Mouse (Mus musculus): ENCODE results near the gene Zfp853. TPM values are rescaled to one million over a fixed set of nuclear protein-coding genes. Genes with fewer than 3 reads are reported as not detected.

Gene Zfp853
- polyA plus RNA-seq, 1 experiment from 2014 or later, result not detected

DNA sequence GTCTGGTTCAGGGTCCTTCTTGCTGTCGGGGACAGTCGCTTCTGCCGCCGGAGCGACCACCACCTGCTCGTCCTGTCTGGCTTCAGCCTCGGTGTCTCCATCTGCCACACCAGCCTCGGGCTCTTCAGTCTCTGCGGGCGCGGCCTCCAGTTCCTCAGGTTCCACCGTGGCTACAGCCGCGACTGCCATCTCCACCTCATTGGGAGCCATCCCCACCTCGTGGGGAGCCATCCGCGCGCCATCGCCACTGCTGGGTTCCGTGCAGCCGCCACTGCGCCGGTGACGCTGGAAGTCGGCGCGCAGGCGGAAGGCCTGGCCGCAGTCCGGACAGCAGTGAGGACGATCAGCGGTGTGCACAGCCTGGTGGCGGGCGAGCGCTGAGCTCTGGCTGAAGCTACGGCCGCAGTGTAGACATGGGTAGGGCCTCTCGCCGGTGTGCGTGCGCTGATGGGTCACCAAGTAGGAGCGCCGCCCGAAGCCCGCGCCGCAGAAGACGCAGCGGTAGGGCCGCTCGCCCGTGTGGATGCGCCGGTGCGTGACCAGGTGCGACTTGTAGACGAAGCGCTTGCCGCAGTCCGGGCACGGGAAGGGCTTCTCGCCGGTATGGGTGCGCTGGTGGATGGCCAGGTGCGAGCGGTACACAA lies 38.8 kb downstream of the Zfp853 start:
- no peak for ATAC-seq (replicated peaks; ENCODE audit: low FRiP score)
- no peak overlapping the region for H3K27ac ChIP-seq (ENCODE audit: low read depth, low read length)
- no peaks in the 10 kb centered on the region for H3K36me3 ChIP-seq (ENCODE audit: control insufficient read depth, insufficient read depth, low read length)
- H3K9ac ChIP-seq (ENCODE audit: low read depth, low read length), result no peak overlapping the region
- peaks cover 5% of the 10 kb centered on the region for H3K4me1 ChIP-seq (replicated peaks; ENCODE audit: control insufficient read depth, insufficient read depth, low read length)
- 5% methylated on average over 66 of the region's 66 CpGs for WGBS
- peak overlapping the region; percentile 27; the same call in 1 of the 2 replicates for H3K4me2 ChIP-seq
- H3K27me3 ChIP-seq (replicated peaks; ENCODE audit: control insufficient read depth, insufficient read depth, low read length), result peaks cover 78% of the 10 kb centered on the region
- no peaks in the 10 kb centered on the region for H3K9me3 ChIP-seq (ENCODE audit: control insufficient read depth, low read length)
- H3K4me3 ChIP-seq (ENCODE audit: low read depth, low read length), result peak overlapping the region; percentile 41; the same call in 1 of the 2 replicates
- DNase-seq (ENCODE audit: low spot score), result peak; percentile 52

DNA sequence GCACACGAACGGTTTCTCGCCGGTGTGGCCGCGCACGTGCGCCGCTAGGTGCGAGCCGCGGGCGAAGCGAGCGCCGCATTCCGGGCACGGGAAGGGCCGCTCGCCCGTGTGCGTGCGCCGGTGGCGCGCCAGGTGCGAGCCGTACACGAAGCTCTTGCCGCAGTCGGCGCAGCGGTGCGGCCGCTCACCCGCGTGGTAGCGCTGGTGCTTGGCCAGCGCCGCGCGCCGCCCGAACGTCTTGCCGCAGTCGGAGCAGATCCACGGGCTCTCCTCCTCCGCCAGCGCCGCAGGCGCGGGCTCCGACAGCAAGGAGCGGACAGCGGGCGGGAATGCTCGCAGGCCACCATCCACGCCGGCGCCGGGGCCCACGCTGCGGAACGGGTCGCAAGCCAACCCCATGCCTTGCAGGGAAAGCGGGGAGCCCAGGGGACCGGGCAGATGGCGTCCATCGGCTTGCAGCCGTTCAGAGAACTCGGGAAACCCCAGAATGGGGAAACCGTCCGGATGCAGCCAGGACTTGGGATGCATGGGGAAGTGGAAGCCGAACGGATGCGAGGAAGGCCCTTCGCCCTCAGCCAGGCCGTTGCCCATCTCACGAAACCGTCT lies 39.4 kb downstream of the Zfp853 start:
- 0 out of 2 replicates have a peak, but pooled peaks have one; percentile 22 for ATAC-seq (replicated peaks; ENCODE audit: low FRiP score)
- peak overlapping the region; percentile 63 for H3K4me2 ChIP-seq
- no peak overlapping the region for H3K9ac ChIP-seq (ENCODE audit: low read depth, low read length)
- H3K27ac ChIP-seq (ENCODE audit: low read depth, low read length), result no peak overlapping the region
- WGBS, result 5% methylated on average over 81 of the region's 81 CpGs
- H3K36me3 ChIP-seq (ENCODE audit: control insufficient read depth, insufficient read depth, low read length), result no peaks in the 10 kb centered on the region
- no peaks in the 10 kb centered on the region for H3K9me3 ChIP-seq (ENCODE audit: control insufficient read depth, low read length)
- peaks cover 78% of the 10 kb centered on the region for H3K27me3 ChIP-seq (replicated peaks; ENCODE audit: control insufficient read depth, insufficient read depth, low read length)
- no peak for DNase-seq (ENCODE audit: low spot score)
- peak overlapping the region; percentile 41 for H3K4me3 ChIP-seq (ENCODE audit: low read depth, low read length)
- peaks cover 5% of the 10 kb centered on the region for H3K4me1 ChIP-seq (replicated peaks; ENCODE audit: control insufficient read depth, insufficient read depth, low read length)

DNA sequence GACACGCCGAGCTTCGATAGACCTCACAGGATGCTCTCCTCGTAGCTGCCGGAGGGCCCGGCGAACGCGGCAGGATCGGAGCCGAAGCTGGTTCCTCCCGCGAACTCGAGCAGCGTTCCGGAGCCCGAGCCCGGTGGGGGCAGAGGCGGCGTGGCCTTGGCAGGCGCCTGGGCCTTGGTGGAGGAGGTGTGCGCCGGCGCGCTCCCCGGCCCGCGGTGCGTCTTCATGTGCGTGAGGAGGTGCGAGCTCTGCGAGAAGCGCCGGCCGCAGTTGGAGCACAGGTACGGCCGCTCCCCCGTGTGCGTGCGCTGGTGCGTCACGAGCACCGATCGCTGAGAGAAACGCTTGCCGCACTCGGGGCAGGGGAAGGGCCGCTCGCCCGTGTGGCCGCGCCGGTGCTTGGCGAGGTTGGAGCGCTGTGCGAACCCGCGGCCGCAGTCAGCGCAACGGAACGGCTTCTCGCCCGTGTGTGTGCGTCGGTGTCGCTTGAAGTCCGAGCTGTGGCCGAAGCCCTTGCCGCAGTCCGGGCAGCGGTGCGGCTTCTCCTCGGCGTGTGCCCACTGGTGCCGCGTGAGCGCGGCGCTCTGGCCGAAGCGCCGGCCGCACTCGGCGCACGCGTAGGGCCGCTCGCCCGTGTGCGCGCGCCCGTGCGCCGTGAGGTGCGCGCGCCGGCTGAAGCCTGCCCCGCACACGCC lies 40.1 kb downstream of the Zfp853 start:
- Histone ChIP-seq H3K9me3 (ENCODE audit: control insufficient read depth, low read length) (no peaks in the 10 kb centered on the region), H3K36me3 (ENCODE audit: control insufficient read depth, insufficient read depth, low read length) (no peaks in the 10 kb centered on the region), H3K4me2 (peak overlapping the region; percentile 63), H3K27ac (ENCODE audit: low read depth, low read length) (no peak overlapping the region), H3K4me1 (replicated peaks; ENCODE audit: control insufficient read depth, insufficient read depth, low read length) (peaks cover 5% of the 10 kb centered on the region), H3K9ac (ENCODE audit: low read depth, low read length) (no peak overlapping the region), H3K4me3 (ENCODE audit: low read depth, low read length) (peak overlapping the region; percentile 41), H3K27me3 (replicated peaks; ENCODE audit: control insufficient read depth, insufficient read depth, low read length) (peaks cover 75% of the 10 kb centered on the region)
- peak; percentile 56 for DNase-seq (ENCODE audit: low spot score)
- 3% methylated on average over 103 of the region's 103 CpGs for WGBS
- no peak for ATAC-seq (replicated peaks; ENCODE audit: low FRiP score)

DNA sequence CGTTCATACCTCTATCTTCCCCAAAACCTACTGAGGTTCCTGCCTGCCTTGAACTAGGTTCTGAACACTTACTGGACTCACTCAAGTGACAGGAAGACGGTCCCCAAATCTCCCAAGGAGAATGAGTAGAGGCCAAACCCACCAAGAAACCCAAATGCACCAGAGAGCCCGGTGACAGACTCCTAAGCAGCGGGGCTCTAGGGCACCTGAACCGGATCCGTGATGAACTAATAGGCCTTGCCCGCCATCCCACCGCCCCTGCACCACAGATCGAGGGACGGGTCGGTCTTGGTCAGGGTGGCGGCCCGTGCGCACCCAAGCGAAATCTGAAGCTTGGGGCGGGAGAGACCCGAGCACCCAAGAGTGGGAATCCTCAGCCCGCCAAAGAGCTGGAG lies 40.6 kb downstream of the Zfp853 start:
- DNase-seq (ENCODE audit: low spot score) (no peak), ATAC-seq (replicated peaks; ENCODE audit: low FRiP score) (no peak)
- H3K27me3 ChIP-seq (replicated peaks; ENCODE audit: control insufficient read depth, insufficient read depth, low read length), result peaks cover 69% of the 10 kb centered on the region
- H3K9ac ChIP-seq (ENCODE audit: low read depth, low read length), result no peak overlapping the region
- no peaks in the 10 kb centered on the region for H3K9me3 ChIP-seq (ENCODE audit: control insufficient read depth, low read length)
- H3K4me3 ChIP-seq (ENCODE audit: low read depth, low read length), result no peak overlapping the region
- no peaks in the 10 kb centered on the region for H3K36me3 ChIP-seq (ENCODE audit: control insufficient read depth, insufficient read depth, low read length)
- H3K4me2 ChIP-seq, result no peak overlapping the region; the same call in 1 of the 2 replicates
- no peak overlapping the region for H3K27ac ChIP-seq (ENCODE audit: low read depth, low read length)
- H3K4me1 ChIP-seq (replicated peaks; ENCODE audit: control insufficient read depth, insufficient read depth, low read length), result peaks cover 5% of the 10 kb centered on the region
- WGBS, result 9% methylated on average over 18 of the region's 18 CpGs

DNA sequence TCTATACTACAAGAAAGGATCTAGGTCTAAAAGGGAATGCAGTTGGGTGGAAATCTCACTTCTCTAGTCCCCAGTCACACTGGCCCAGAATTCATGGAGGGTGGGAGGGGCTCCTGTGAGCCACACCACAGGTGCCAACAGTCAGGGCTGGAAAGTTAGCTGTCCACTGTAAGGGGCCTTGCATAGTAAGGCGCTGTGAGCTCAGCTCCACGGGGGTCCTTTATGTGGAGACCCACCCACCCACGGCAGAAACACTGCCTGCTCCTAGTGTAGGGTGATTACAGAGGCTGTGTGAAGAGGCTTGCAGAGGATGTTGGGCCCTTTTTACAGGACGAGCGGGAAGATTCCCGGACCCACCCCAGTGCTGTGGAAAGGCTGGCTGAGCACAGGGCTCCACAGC lies 41.4 kb downstream of the Zfp853 start:
- no peaks in the 10 kb centered on the region for H3K9me3 ChIP-seq (ENCODE audit: control insufficient read depth, low read length)
- ATAC-seq (replicated peaks; ENCODE audit: low FRiP score) (no peak), DNase-seq (ENCODE audit: low spot score) (no peak)
- H3K4me1 ChIP-seq (replicated peaks; ENCODE audit: control insufficient read depth, insufficient read depth, low read length), result peaks cover 5% of the 10 kb centered on the region
- H3K4me2 ChIP-seq, result no peak overlapping the region
- no peak overlapping the region for H3K4me3 ChIP-seq (ENCODE audit: low read depth, low read length)
- H3K27me3 ChIP-seq (replicated peaks; ENCODE audit: control insufficient read depth, insufficient read depth, low read length), result peaks cover 62% of the 10 kb centered on the region
- no peak overlapping the region for H3K9ac ChIP-seq (ENCODE audit: low read depth, low read length)
- no peaks in the 10 kb centered on the region for H3K36me3 ChIP-seq (ENCODE audit: control insufficient read depth, insufficient read depth, low read length)
- H3K27ac ChIP-seq (ENCODE audit: low read depth, low read length), result no peak overlapping the region
- 42% methylated on average over 6 of the region's 6 CpGs for WGBS

DNA sequence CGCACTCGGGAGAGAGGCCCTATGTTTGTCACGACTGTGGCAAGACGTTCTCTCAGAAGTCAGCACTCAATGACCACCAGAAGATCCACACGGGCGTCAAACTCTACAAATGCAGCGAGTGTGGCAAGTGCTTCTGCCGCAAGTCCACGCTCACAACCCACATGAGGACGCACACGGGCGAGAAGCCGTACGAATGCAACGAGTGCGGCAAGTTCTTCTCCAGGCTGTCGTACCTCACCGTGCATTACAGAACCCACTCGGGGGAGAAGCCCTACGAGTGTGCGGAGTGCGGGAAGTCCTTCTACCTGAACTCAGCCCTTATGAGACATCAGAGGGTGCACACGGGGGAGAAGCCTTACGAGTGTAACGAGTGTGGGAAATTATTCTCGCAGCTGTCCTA lies 48.5 kb downstream of the Zfp853 start:
- H3K9ac ChIP-seq (ENCODE audit: low read depth, low read length), result no peak overlapping the region
- no peak overlapping the region for H3K27ac ChIP-seq (ENCODE audit: low read depth, low read length)
- no peaks in the 10 kb centered on the region for H3K9me3 ChIP-seq (ENCODE audit: control insufficient read depth, low read length)
- peaks cover 57% of the 10 kb centered on the region for H3K36me3 ChIP-seq (ENCODE audit: control insufficient read depth, insufficient read depth, low read length)
- H3K4me2 ChIP-seq, result no peak overlapping the region
- ATAC-seq (replicated peaks; ENCODE audit: low FRiP score) (no peak), DNase-seq (ENCODE audit: low spot score) (no peak)
- no peaks in the 10 kb centered on the region for H3K27me3 ChIP-seq (replicated peaks; ENCODE audit: control insufficient read depth, insufficient read depth, low read length)
- H3K4me1 ChIP-seq (replicated peaks; ENCODE audit: control insufficient read depth, insufficient read depth, low read length), result no peaks in the 10 kb centered on the region
- H3K4me3 ChIP-seq (ENCODE audit: low read depth, low read length), result no peak overlapping the region
- 95% methylated on average over 26 of the region's 26 CpGs for WGBS

Other genes with a start within 250 kb of the Zfp853 start
- 28.7 and 34.7 TPM in 2 replicates for gene Rnf216, start 180.6 kb downstream of the Zfp853 start, polyA plus RNA-seq (2014; fragmentation: Nextera tagmentation; extraction: Ambion mirVana)
- gene Olfr718-ps1, start 146.0 kb downstream of the Zfp853 start, polyA plus RNA-seq (2014; fragmentation: Nextera tagmentation; extraction: Ambion mirVana), result not detected in 2 replicates
- 6.7 and 8.9 TPM in 2 replicates for gene Rbak, start 112.8 kb downstream of the Zfp853 start, polyA plus RNA-seq (2014; fragmentation: Nextera tagmentation; extraction: Ambion mirVana)
- 0.21 TPM in 1 of 2 replicates, not detected in the other for gene Spdye4b, start 112.6 kb downstream of the Zfp853 start, polyA plus RNA-seq (2014; fragmentation: Nextera tagmentation; extraction: Ambion mirVana)
- gene Spdye4a, start 66.7 kb downstream of the Zfp853 start, polyA plus RNA-seq (2014; fragmentation: Nextera tagmentation; extraction: Ambion mirVana), result not detected in 2 replicates
- 10.7 and 11.2 TPM in 2 replicates for gene Zfp12, start 58.5 kb downstream of the Zfp853 start, polyA plus RNA-seq (2014; fragmentation: Nextera tagmentation; extraction: Ambion mirVana)
- 0.75 TPM in 2 replicates for gene Zfp316, start 23.6 kb downstream of the Zfp853 start, polyA plus RNA-seq (2014; fragmentation: Nextera tagmentation; extraction: Ambion mirVana)
- 57.2 and 57.5 TPM in 2 replicates for gene E130309D02Rik, start 21.7 kb upstream of the Zfp853 start, polyA plus RNA-seq (2014; fragmentation: Nextera tagmentation; extraction: Ambion mirVana)
- gene Zdhhc4, start 35.6 kb upstream of the Zfp853 start, polyA plus RNA-seq (2014; fragmentation: Nextera tagmentation; extraction: Ambion mirVana), result 58.8 and 63.3 TPM in 2 replicates
- gene Grid2ip, start 63.7 kb upstream of the Zfp853 start, polyA plus RNA-seq (2014; fragmentation: Nextera tagmentation; extraction: Ambion mirVana), result 0.12 and 0.31 TPM in 2 replicates
- 233 and 236 TPM in 2 replicates for gene Kdelr2, start 110.2 kb upstream of the Zfp853 start, polyA plus RNA-seq (2014; fragmentation: Nextera tagmentation; extraction: Ambion mirVana)
- 13.7 and 14.9 TPM in 2 replicates for gene Daglb, start 171.0 kb upstream of the Zfp853 start, polyA plus RNA-seq (2014; fragmentation: Nextera tagmentation; extraction: Ambion mirVana)
- gene Rac1, start 234.4 kb upstream of the Zfp853 start, polyA plus RNA-seq (2014; fragmentation: Nextera tagmentation; extraction: Ambion mirVana), result 352 and 370 TPM in 2 replicates